Mouse (Mus musculus): ENCODE results near the gene Trim2.

Gene Trim2

DNA sequence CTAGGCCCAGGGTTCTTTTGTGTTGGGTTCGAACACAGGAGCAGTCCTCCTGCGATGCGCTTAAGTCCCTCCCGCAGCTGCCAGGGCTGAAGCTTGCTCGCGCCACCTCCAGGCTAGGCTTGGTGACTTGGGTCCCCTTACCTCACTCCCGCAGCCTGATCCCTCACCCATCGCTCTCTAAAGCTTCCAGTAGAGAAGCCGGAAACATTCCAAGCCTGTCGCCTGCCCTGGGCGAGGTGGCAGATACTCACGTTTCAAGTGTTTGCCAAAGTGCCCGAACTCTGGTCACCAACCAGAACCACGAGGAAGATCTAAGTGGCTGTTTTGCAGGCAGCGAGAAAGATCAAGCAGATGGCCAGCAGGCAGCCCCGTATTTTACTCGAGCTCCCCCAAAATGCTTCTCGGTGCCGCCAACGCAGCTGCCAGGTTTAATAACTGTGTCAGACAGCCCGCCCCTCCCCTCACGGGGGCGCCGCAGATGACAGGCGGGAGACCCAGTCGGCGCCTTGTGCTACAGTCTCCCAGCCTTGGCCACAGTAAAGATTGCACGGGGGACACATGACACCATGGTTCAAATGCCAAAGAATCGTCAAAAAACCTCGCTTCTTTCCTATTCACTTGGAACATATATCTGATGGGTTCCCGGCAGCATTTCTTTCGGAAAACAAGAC, 2.2 kb downstream of the Trim2 start:
- ChIA-PET POLR2A (interaction anchor here in 3 of 4 experiments (1.0 to 2.2 kb wide), 10 partner anchors 9 to 149 kb away, joined by 3 to 8 read pairs (median 3); partner anchors contain the start of genes Gm6525 (in 1 of the 3) and Mnd1 (in 1 of the 3)), CTCF (interaction anchor here in 3 of 4 experiments (0.7 to 2.9 kb wide), 13 partner anchors 9 to 507 kb away, joined by 3 to 17 read pairs (median 6); partner anchors contain the start of gene Gm6525 (in 1 of the 3))

DNA sequence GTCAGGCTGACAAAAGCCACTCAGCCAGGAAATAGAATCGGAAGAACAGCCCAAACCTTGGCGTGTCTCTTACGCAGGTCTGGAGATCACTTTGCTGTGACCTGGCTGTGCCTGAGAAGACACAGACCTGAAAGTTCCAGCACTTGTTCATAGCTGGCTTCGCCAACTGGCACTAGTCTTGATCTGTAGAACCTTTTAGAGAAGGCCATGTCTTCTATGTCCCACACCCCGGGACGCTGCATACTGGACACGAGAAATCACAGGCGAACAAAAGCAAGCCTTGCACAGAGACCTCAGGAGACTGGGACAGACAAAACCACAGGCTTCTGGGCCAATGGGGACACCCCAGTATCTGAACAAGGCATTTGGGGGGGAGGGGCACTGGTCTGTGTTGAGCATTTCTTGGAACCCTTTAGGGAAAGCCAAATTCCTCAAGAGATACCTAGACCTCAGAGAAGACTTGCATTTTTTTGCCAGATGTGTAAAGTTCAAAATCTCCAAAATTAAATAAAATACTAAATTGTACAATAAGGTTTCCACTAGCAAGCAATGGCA, 3.2 kb downstream of the Trim2 start:
- CTCF ChIA-PET, result interaction anchor here in 3 of 4 experiments (0.8 to 2.9 kb wide), 9 partner anchors 9 to 506 kb away, joined by 3 to 13 read pairs (median 6); partner anchors contain the start of gene Gm6525 (in 1 of the 3)
- POLR2A ChIA-PET, result interaction anchor here in 2 of 4 experiments (0.9 to 1.1 kb wide), 3 partner anchors 10 to 130 kb away, joined by 3 read pairs; partner anchors contain the start of gene Gm6525 (in 1 of the 2)

GRCm38 (mm10) chr3:84302273-84302672, 4.4 kb downstream of the Trim2 start:
- ChIA-PET POLR2A (no interaction called here), CTCF (interaction anchor here (0.6 to 1.6 kb wide), 25 partner anchors 10 to 528 kb away, joined by 3 to 17 read pairs (median 3); no protein-coding TSS in a partner anchor)

- POLR2A ChIA-PET, result interaction anchor here in 2 of 4 experiments (0.5 to 1.1 kb wide), 2 partner anchors 67 to 130 kb away, joined by 3 read pairs; no protein-coding TSS in a partner anchor
- CTCF ChIA-PET, result interaction anchor here in 3 of 4 experiments (0.6 to 1.6 kb wide), 21 partner anchors 10 to 527 kb away, joined by 3 to 17 read pairs (median 3); no protein-coding TSS in a partner anchor
These were observed 5.0 kb downstream of the Trim2 start for GRCm38 (mm10) chr3:84301674-84302073.

GRCm38 (mm10) chr3:84298186-84298585, 8.5 kb downstream of the Trim2 start:
- ChIA-PET CTCF (no interaction called here), POLR2A (interaction anchor here in 1 of 4 experiments (0.6 kb wide), 1 partner anchor 186 kb away, joined by 3 read pairs; no protein-coding TSS in a partner anchor)

GRCm38 (mm10) chr3:84296676-84297075, 10.0 kb downstream of the Trim2 start:
- ChIA-PET CTCF (no interaction called here), POLR2A (interaction anchor here in 1 of 4 experiments (0.5 to 1.5 kb wide), 4 partner anchors 79 to 317 kb away, joined by 3 to 8 read pairs (median 4); no protein-coding TSS in a partner anchor)

DNA sequence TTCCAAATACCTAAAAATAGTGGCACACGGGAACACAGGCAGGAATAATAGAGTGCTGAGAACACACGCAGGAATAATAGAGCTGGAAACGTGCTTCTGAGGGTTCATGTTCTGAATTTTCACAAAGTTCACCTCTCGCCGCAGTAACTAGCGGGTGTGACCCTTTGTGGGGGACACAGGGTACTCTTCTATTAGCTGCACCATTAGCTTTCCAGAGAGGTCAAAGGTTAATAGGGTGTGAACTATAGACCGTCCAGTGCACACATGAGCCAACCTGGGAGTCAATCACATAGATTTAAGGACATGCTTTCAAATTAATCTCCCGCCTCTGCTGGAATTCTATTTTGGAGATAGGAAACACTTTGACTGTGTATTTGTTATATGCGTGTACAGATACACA, 11.9 kb downstream of the Trim2 start:
- ChIA-PET CTCF (interaction anchor here in 2 of 4 experiments (0.6 to 0.7 kb wide), 2 partner anchors 22 to 353 kb away, joined by 3 read pairs; no protein-coding TSS in a partner anchor), POLR2A (interaction anchor here in 2 of 4 experiments (0.6 to 1.3 kb wide), 6 partner anchors 9 to 37 kb away, joined by 3 to 9 read pairs (median 4); no protein-coding TSS in a partner anchor)

DNA sequence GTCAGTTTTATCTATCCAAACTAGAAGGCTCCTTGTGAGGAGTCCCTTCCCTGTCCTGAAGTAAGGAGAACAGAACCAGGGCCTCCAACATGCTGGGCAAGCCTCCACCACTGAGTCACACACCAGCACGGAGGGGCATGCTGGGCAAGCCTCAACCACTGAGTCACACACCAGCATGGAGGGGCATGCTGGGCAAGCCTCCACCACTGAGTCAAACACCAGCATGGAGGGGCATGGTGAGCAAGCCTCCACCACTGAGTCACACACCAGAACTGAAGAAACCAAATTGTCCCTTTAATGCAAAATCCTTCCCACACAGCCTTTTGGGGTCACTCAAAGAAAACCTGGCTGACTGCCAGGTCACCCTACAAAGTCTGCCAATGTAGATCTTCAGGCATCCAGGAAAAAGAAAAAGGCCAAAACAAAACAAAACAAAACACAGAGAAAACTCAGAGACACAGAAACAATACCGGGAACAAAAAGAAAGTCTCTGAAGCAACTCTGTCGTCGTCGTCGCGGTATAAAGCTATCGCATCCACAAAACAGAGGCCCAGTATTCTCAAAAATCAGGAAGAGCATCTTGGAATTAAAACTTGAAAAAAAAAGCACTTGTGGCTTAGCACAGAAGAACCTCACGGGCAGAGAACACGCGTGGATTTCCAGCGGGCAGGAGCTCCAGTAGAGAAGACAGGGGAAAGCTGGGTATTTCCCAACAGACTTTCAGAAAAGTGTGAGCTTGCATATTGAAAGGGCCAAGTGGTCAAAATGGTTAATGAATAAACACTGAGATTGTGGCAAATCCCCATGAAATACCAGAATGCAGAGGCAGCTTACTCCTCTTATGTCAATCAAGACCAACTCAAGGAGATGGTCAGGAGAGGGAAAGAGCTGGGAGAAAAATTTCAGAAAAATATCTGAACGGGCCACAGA, 12.7 kb downstream of the Trim2 start:
- ChIA-PET CTCF (interaction anchor here in 2 of 4 experiments (0.6 to 0.7 kb wide), 2 partner anchors 22 to 352 kb away, joined by 3 read pairs; no protein-coding TSS in a partner anchor), POLR2A (interaction anchor here in 3 of 4 experiments (0.7 to 1.3 kb wide), 6 partner anchors 9 to 1849 kb away, joined by 3 to 9 read pairs (median 4); partner anchors contain the start of gene Rps3a1 (in 1 of the 3))

GRCm38 (mm10) chr3:84292238-84292637, 14.4 kb downstream of the Trim2 start:
- POLR2A ChIA-PET, result interaction anchor here in 2 of 4 experiments (0.7 to 2.2 kb wide), 2 partner anchors 20 to 382 kb away, joined by 4 to 6 read pairs; no protein-coding TSS in a partner anchor
- CTCF ChIA-PET, result interaction anchor here in 1 of 4 experiments (0.5 kb wide), 1 partner anchor 340 kb away, joined by 3 read pairs; no protein-coding TSS in a partner anchor

DNA sequence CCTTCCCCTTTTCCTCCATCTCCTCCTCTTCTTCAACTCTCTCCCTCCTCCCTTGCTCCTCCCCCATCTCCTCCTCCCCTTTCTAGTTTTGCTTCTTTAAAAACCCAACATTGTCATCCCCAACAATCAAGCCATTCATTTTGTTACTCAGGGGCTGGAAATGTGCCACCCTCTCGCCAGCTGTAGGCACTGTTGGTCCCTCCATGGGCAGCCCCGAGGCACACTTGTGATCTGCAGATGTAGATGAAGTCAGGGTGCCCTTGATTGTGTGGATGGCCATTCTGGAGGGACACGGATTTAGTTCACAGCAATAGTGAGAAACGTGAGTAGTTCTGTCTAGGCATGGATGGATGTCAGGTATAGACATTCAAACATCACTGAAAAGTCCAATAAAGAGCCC, 17.7 kb downstream of the Trim2 start:
- CTCF ChIA-PET, result no interaction called here

GRCm38 (mm10) chr3:84287256-84287655, 19.4 kb downstream of the Trim2 start:
- ChIA-PET CTCF (interaction anchor here in 1 of 4 experiments (0.7 kb wide), 1 partner anchor 68 kb away, joined by 9 read pairs; no protein-coding TSS in a partner anchor), POLR2A (no interaction called here)

More for the DNA sequence above, 17.7 kb downstream of the Trim2 start:
- POLR2A ChIA-PET, result no interaction called here

- CTCF ChIA-PET, result interaction anchor here in 2 of 4 experiments (0.5 to 0.8 kb wide), 2 partner anchors 16 to 28 kb away, joined by 3 to 5 read pairs; no protein-coding TSS in a partner anchor
- POLR2A ChIA-PET, result interaction anchor here in 2 of 4 experiments (1.6 to 2.5 kb wide), 3 partner anchors 8 to 28 kb away, joined by 4 to 9 read pairs (median 9); no protein-coding TSS in a partner anchor
These were observed 20.4 kb downstream of the Trim2 start for GRCm38 (mm10) chr3:84286311-84286710.

DNA sequence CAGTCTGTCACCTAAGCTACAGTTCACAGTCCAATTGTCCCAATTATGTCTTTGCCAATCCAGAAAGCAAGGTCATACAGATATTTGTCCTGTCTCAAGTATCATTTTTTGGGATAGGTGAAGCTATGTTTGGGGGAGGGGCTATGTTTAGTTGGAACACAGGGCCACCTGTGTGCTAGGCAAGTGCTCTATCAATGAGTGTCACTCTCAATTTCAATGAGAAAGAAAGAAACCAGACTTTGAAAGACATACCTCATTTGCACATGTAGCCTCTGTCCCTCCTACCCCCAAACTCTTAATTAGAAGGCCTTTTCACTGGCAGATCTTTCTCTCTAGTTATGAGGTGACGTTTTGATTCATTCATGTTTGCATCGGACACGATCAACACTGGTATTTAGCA, 21.9 kb downstream of the Trim2 start:
- CTCF ChIA-PET, result interaction anchor here (0.6 to 1.3 kb wide), 6 partner anchors 14 to 60 kb away, joined by 3 to 5 read pairs (median 4); no protein-coding TSS in a partner anchor
- POLR2A ChIA-PET, result interaction anchor here in 3 of 4 experiments (0.5 to 4.2 kb wide), 14 partner anchors 9 to 1731 kb away, joined by 3 to 18 read pairs (median 4); no protein-coding TSS in a partner anchor

DNA sequence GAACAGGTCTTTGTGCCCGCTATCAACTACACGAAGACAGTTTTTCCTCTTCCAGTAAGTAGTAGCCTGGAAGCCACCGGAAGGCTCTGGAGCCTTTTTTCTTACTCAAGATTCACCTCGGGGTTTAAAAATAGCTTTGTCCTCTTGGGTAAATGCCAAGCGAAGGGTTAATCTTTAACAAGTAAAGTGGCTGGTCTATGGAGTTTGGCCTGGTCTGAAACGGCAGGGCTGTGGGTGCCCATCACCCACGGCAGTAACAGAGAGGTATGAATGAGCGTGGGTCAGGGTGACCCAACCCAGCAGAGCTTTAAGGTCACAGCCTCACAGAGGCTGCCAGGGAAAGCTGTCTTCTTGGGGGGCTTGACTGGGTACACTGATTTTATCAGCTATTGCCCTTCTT, 23.2 kb downstream of the Trim2 start:
- ChIA-PET POLR2A (interaction anchor here in 3 of 4 experiments (0.5 to 4.2 kb wide), 11 partner anchors 10 to 173 kb away, joined by 3 to 18 read pairs (median 5); no protein-coding TSS in a partner anchor), CTCF (interaction anchor here in 3 of 4 experiments (0.6 to 1.2 kb wide), 5 partner anchors 15 to 180 kb away, joined by 3 read pairs; no protein-coding TSS in a partner anchor)

DNA sequence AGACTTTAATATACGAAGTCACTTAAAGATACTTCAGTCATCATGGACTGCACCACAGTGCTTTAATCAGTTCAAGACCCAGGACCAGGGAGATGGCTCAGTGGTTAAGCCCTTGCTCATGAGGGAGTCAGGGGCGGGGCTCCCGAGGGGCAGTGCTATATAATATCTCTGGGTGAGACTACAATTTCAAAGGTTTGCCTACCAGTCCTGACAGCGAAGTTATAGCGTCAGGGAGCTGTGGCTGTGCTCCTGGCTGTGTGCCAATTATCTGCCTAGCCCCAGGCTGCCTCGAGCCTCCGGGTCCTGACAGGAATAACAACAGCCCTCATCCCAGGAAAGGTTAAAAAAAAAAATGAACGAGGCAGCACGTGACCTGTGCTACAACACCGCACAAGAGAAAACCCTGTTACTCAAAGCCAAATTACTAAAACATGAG, 24.7 kb downstream of the Trim2 start:
- ChIA-PET CTCF (no interaction called here), POLR2A (interaction anchor here in 2 of 4 experiments (0.8 to 4.2 kb wide), 8 partner anchors 8 to 128 kb away, joined by 3 to 18 read pairs (median 6); no protein-coding TSS in a partner anchor)

DNA sequence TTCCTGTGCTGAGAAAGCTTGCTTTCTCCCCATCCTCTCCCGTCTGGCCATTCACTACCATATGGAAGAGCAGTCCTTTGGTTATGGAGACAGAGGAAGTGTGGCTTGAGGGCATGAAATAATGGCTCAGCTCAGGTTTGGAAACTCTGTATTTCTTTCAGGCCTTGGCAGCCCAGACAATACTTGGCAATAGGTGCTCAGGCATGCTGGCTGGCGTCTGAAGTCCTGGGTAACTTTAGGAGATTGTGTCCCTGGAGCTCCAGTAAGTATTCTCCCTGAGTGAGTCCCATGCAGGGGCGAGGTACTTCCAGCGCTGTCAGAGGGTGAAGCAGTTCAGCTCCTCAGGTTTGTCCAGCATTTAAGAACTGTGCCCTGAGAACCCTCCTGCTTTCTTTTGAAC, 27.9 kb downstream of the Trim2 start:
- CTCF ChIA-PET, result no interaction called here
- POLR2A ChIA-PET, result no interaction called here

DNA sequence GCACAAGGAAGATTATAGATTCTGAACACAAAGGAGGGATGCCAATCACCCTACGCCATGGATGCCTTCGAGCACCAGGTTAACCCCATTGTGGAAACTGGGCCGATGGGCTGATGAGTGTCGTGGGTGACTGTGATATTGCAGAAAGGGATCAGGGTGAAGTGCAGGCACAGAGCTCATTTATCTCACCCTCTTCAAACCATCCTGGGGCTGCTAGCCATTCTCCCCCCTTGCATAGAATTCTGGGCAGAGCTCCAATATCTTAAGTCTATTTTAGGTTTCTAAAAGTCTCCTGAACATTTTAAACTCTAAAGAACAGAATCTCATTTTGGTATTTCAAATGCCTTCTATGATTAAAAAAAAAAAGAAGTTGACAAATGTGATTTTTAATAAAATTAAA, 31.6 kb downstream of the Trim2 start:
- CTCF ChIA-PET, result no interaction called here

More for the DNA sequence above, 31.6 kb downstream of the Trim2 start:
- POLR2A ChIA-PET, result interaction anchor here in 1 of 4 experiments (1.0 to 3.2 kb wide), 2 partner anchors 9 to 44 kb away, joined by 3 to 18 read pairs; no protein-coding TSS in a partner anchor
